ENCODE assay signal across 10 mouse cellular contexts in genomic region chr4:13300261-13300683, GRCm38 (mm10).
A peak's percentile ranks its signal among the peaks of the same experiment; 100 is the strongest.
DNase-seq lines count a peak whose midpoint lies in the region; ATAC-seq and TF ChIP-seq lines count a peak whose summit lies in the region.
"Had no signal": no experiment of that assay in that cellular context is flagged by ENCODE, and none has a peak within 500 bp of the region (broad histone marks: within the 10 kb centered on the region; RNA-seq: fewer than 3 reads in every experiment).

No protein-coding gene starts in this region.

- H3K4me3 ChIP-seq in lung, postnatal 0 days (ENCODE audit: low read depth, low read length), result no peak overlapping the region
- no peak overlapping the region for H3K4me3 ChIP-seq in forebrain, embryonic 12.5 days (replicated peaks)
- no peak overlapping the region for H3K4me3 ChIP-seq in liver, embryonic 11.5 days (ENCODE audit: low read depth, low read length)
- H3K4me3 ChIP-seq: erythroblast, embryonic 14.5 days; intestine, embryonic 15.5 days had no signal

- no peak overlapping the region for H3K27ac ChIP-seq in lung, postnatal 0 days (ENCODE audit: low read length)
- no peak overlapping the region for H3K27ac ChIP-seq in forebrain, embryonic 12.5 days
- H3K27ac ChIP-seq in liver, embryonic 11.5 days (ENCODE audit: low read depth, low read length), result no peak overlapping the region
- H3K27ac ChIP-seq: intestine, embryonic 15.5 days had no signal

- TF ChIP-seq EP300 in lung, postnatal 0 days (IDR thresholded peaks at IDR 0.05), result no peak

- WGBS in lung, postnatal 0 days, result 25% methylated on average over 3 of the region's 3 CpGs
- WGBS in forebrain, embryonic 12.5 days, result 11% methylated on average over 3 of the region's 3 CpGs
- WGBS in liver, embryonic 11.5 days, result 47% methylated on average over 3 of the region's 3 CpGs

- peak; percentile 33 for DNase-seq in embryo, embryonic 10 days (ENCODE audit: low spot score)
- DNase-seq in embryo, embryonic 9.5 days (ENCODE audit: extremely low spot score), result no peak
- peak; percentile 3 for DNase-seq in lung, postnatal 10 days
- no peak for DNase-seq in lung, postnatal 0 days (ENCODE audit: low spot score)
- DNase-seq in ovary, postnatal 36 days (ENCODE audit: low spot score), result peak; percentile 6
- DNase-seq in liver, embryonic 11.5 days (ENCODE audit: low spot score), result no peak
- no peak for DNase-seq in right cerebral cortex, postnatal 4 days

- H3K36me3 ChIP-seq in lung, postnatal 0 days (ENCODE audit: insufficient read depth, low read length), result no peaks in the 10 kb centered on the region
- H3K36me3 ChIP-seq in forebrain, embryonic 12.5 days (replicated peaks), result no peaks in the 10 kb centered on the region
- no peaks in the 10 kb centered on the region for H3K36me3 ChIP-seq in liver, embryonic 11.5 days (ENCODE audit: control insufficient read depth, insufficient read depth, low read length)
- H3K36me3 ChIP-seq: intestine, embryonic 15.5 days had no signal

- no peak overlapping the region for H3K4me2 ChIP-seq in lung, postnatal 0 days (replicated peaks; ENCODE audit: low read depth, low read length)
- H3K4me2 ChIP-seq in forebrain, embryonic 12.5 days, result no peak overlapping the region
- H3K4me2 ChIP-seq in liver, embryonic 11.5 days, result no peak overlapping the region
- H3K4me2 ChIP-seq: intestine, embryonic 15.5 days had no signal

- no peaks in the 10 kb centered on the region for H3K27me3 ChIP-seq in lung, postnatal 0 days (replicated peaks; ENCODE audit: insufficient read depth, low read length)
- H3K27me3 ChIP-seq in forebrain, embryonic 12.5 days, result no peaks in the 10 kb centered on the region
- H3K27me3 ChIP-seq in liver, embryonic 11.5 days (replicated peaks; ENCODE audit: control insufficient read depth, insufficient read depth, low read length), result no peaks in the 10 kb centered on the region
- H3K27me3 ChIP-seq: intestine, embryonic 15.5 days had no signal

- H3K4me1 ChIP-seq in lung, postnatal 0 days (ENCODE audit: insufficient read depth, low read depth, low read length), result no peaks in the 10 kb centered on the region
- H3K4me1 ChIP-seq in forebrain, embryonic 12.5 days, result peaks cover 22% of the 10 kb centered on the region
- H3K4me1 ChIP-seq in liver, embryonic 11.5 days (replicated peaks; ENCODE audit: control insufficient read depth, insufficient read depth, low read length), result no peaks in the 10 kb centered on the region

- ATAC-seq in lung, postnatal 0 days, result no peak
- peak; percentile 53; the same call in 1 of the 2 replicates for ATAC-seq in forebrain, embryonic 12.5 days (ENCODE audit: low FRiP score)
- no peak for ATAC-seq in liver, embryonic 11.5 days (replicated peaks; ENCODE audit: low FRiP score)
- ATAC-seq: intestine, embryonic 15.5 days had no signal

- H3K9me3 ChIP-seq in lung, postnatal 0 days (ENCODE audit: low read length), result no peaks in the 10 kb centered on the region
- no peaks in the 10 kb centered on the region for H3K9me3 ChIP-seq in forebrain, embryonic 12.5 days
- no peaks in the 10 kb centered on the region for H3K9me3 ChIP-seq in liver, embryonic 11.5 days (ENCODE audit: control insufficient read depth, low read length)
- H3K9me3 ChIP-seq: intestine, embryonic 15.5 days had no signal

- TF ChIP-seq CTCF in lung, postnatal 0 days (IDR thresholded peaks at IDR 0.05), result no peak

- no peak overlapping the region for H3K9ac ChIP-seq in lung, postnatal 0 days (replicated peaks; ENCODE audit: low read depth)
- no peak overlapping the region for H3K9ac ChIP-seq in forebrain, embryonic 12.5 days
- H3K9ac ChIP-seq in liver, embryonic 11.5 days (ENCODE audit: low read depth, low read length), result no peak overlapping the region
- H3K9ac ChIP-seq: intestine, embryonic 15.5 days had no signal

Comparison
In these comparisons a context has a peak if more than half of its experiments do, and no peak if none do; other contexts are left out.
1. DNase-seq: peak in embryo, embryonic 10 days (single experiment), lung, postnatal 10 days (single experiment) and ovary, postnatal 36 days (single experiment); none in embryo, embryonic 9.5 days (single experiment), lung, postnatal 0 days (single experiment), liver, embryonic 11.5 days (single experiment) and right cerebral cortex, postnatal 4 days (single experiment).